Comparison of ENCODE assay signal across 8 mouse cellular contexts in the genomic region with DNA sequence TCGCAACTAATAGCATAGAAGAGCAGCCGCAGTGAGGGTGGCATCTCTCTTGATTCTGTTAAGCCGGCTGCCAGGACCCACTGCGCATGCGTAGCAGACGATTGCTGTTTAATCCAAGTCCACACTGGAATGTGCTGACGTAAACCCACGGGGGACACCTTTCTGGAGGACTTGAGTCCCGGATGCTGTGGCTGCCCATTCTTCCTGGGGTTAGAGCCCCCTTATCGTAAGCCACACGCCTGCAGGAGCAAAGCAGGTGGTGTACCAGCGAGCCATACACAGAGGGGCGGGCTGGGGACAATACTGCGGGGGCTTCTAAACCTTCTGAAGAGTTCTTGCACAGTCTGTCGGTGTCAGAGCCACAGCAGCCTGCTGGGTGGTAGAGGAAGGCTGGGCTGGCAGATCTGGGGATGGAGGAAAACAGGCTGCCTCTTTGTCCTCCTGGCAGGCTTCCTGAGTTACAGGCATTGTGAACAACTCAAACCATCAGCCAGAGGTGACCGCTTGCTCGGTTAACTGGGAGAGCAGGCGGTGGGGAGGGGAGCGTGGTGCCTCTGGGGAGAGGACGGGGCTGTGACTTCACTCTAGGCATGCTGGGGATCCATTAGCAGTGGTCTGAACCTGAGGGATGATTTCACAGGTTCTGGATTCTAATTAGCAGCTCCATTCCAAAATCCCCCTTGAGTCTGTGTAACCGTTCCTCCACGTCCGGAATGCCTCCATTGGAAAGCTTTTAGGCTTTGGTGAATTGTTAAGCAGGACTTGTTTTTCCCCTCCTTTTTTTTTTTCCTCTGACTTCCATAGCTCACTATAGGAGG.
DNase-seq lines count a peak whose midpoint lies in the region; TF ChIP-seq lines count a peak whose summit lies in the region.

No protein-coding gene starts in this region.

- TF ChIP-seq CTCF in lung, adult 2 months (IDR thresholded peaks at IDR 0.05; ENCODE audit: insufficient read depth, low read length): no peak
- no peak for TF ChIP-seq CTCF in olfactory bulb, adult 2 months (IDR thresholded peaks at IDR 0.05; ENCODE audit: insufficient read depth, low read depth, low read length)

- H3K4me1 ChIP-seq in lung, adult 2 months (ENCODE audit: control insufficient read depth, insufficient read depth, low read length): peaks cover 4% of the 10 kb centered on the region
- H3K4me1 ChIP-seq in olfactory bulb, adult 2 months (ENCODE audit: control insufficient read depth, insufficient read depth, low read length): peaks cover 15% of the 10 kb centered on the region

- peak; percentile 90 for DNase-seq in ES-CJ7 (ENCODE audit: low read depth, low spot score)
- DNase-seq in cerebellum, adult 18-20 months: peak; percentile 94 to 95
- DNase-seq in forelimb bud, embryonic 11.5 days (ENCODE audit: low read depth, low spot score): peak; percentile 85
- peak; percentile 92 for DNase-seq in heart, postnatal 4 days
- DNase-seq in layer of hippocampus, adult 8-10 months (ENCODE audit: low spot score in 2 of 2): peak; percentile 94 to 96
- DNase-seq in lung, adult 2 months: peak; percentile 73
- DNase-seq in testis, postnatal 14 days (ENCODE audit: low spot score): peak; percentile 63

- peak overlapping the region; percentile 94 for H3K27ac ChIP-seq in olfactory bulb, adult 2 months (ENCODE audit: insufficient read depth, low read depth, low read length)

- WGBS in lung, adult 2 months: 20% methylated on average over 23 of the region's 23 CpGs
- 3% methylated on average over 23 of the region's 23 CpGs for WGBS in olfactory bulb, adult 2 months

- no peak for TF ChIP-seq POLR2A in lung, adult 2 months (IDR thresholded peaks at IDR 0.05; ENCODE audit: borderline replicate concordance, extremely low read depth, low read depth, low read length)
- TF ChIP-seq POLR2A in olfactory bulb, adult 2 months (IDR thresholded peaks at IDR 0.05; ENCODE audit: insufficient read depth, low read depth, low read length): peak; percentile 32; the same call in 1 of the 2 replicates

- peak overlapping the region; percentile 40 for H3K4me3 ChIP-seq in lung, adult 2 months (replicated peaks; ENCODE audit: extremely low read depth, low read depth, low read length)
- peak overlapping the region; percentile 44 for H3K4me3 ChIP-seq in olfactory bulb, adult 2 months (ENCODE audit: insufficient read depth, low read depth, low read length)

Comparison
In these comparisons a context has a peak if more than half of its experiments do, and no peak if none do; other contexts are left out.
1. Peak in every context shown above with its lines: DNase-seq, H3K4me3 ChIP-seq and H3K27ac ChIP-seq.